Mouse (Mus musculus) CH12.LX (cell line): ENCODE results near the gene Rora. TPM values are rescaled to one million over a fixed set of nuclear protein-coding genes. Genes with fewer than 3 reads are reported as not detected.

Experiments used
- DNase-seq: peaks from one replicate; pipeline ENCODE4 v3.0.0-alpha.2; 2013; ENCODE audit errors: extremely low read depth
- H3K27ac ChIP-seq: 2 replicates; pipeline ENCODE4 v1.5.1; 2012; ENCODE audit warnings: low read depth, mild to moderate bottlenecking, control low read depth, moderate library complexity; ENCODE audit not compliant: insufficient read depth
- H3K27me3 ChIP-seq: replicated peaks from 2 replicates; pipeline ENCODE3; 2012; ENCODE audit warnings: inconsistent platforms
- H3K36me3 ChIP-seq, 2 experiments: replicated peaks in 1 of 2; 2 replicates each; pipeline versions ENCODE3 to v1.6.1; 2012; ENCODE audit warnings: inconsistent platforms in 1 of 2, low read length in 1 of 2, mild to moderate bottlenecking in 1 of 2, mixed read lengths in 1 of 2, moderate library complexity in 1 of 2; ENCODE audit not compliant: control insufficient read depth in 1 of 2, insufficient read depth in 1 of 2
- H3K4me1 ChIP-seq, 2 experiments: 2 replicates each; pipeline ENCODE4 v1.6.1; 2012; ENCODE audit warnings: inconsistent platforms in 1 of 2, moderate library complexity in 1 of 2; ENCODE audit not compliant: insufficient read depth in 2 of 2, control insufficient read depth in 1 of 2
- H3K4me2 ChIP-seq: 2 replicates; pipeline ENCODE4 v1.6.1; 2012; ENCODE audit warnings: low read depth, mild to moderate bottlenecking, control low read depth; ENCODE audit not compliant: poor library complexity, insufficient read depth, severe bottlenecking
- H3K4me3 ChIP-seq, 3 experiments: fragments of 150-350 bp in 1 of 3; sonication (generic) in 1 of 3; replicated peaks in 1 of 3; 2 replicates each; pipeline versions ENCODE3 to v1.5.1; 2011 to 2012; ENCODE audit warnings: low read depth in 2 of 3, low read length in 2 of 3, mild to moderate bottlenecking in 2 of 3, moderate library complexity in 2 of 3, control low read depth in 1 of 3, improper control_type of control experiment in 1 of 3, inconsistent platforms in 1 of 3, mixed read lengths in 1 of 3; ENCODE audit not compliant: poor library complexity in 1 of 3
- H3K79me2 ChIP-seq: replicated peaks from 2 replicates; pipeline ENCODE4 v1.6.1; 2012; ENCODE audit warnings: mild to moderate bottlenecking, moderate library complexity; ENCODE audit not compliant: control insufficient read depth, poor library complexity, insufficient read depth, severe bottlenecking; ENCODE audit errors: extremely low read depth
- H3K9ac ChIP-seq: 2 replicates; pipeline ENCODE4 v1.6.1; 2012; ENCODE audit warnings: low read depth, mild to moderate bottlenecking, control low read depth, moderate library complexity; ENCODE audit not compliant: insufficient read depth
- H3K9me3 ChIP-seq: replicated peaks from 2 replicates; pipeline ENCODE3; 2012; ENCODE audit warnings: low read length, inconsistent platforms, mixed read lengths
- BHLHE40 ChIP-seq: IDR thresholded peaks from 2 replicates; pipeline ENCODE4 v1.6.1; 2011; ENCODE audit warnings: mild to moderate bottlenecking, low read depth, low read length, improper control_type of control experiment
- CHD2 ChIP-seq: IDR thresholded peaks from 2 replicates; pipeline ENCODE4 v1.6.1; 2011; ENCODE audit warnings: low read length, improper control_type of control experiment
- ELF1 ChIP-seq: IDR thresholded peaks from 2 replicates; pipeline ENCODE4 v1.6.1; 2014; ENCODE audit warnings: low read depth, mild to moderate bottlenecking, inconsistent platforms, low read length, improper control_type of control experiment
- GABPA ChIP-seq: IDR thresholded peaks from 2 replicates; pipeline ENCODE4 v1.6.1; 2012; ENCODE audit warnings: low read depth, low read length, improper control_type of control experiment, inconsistent platforms; ENCODE audit not compliant: insufficient replicate concordance
- KAT2A ChIP-seq: IDR thresholded peaks from 2 replicates; pipeline ENCODE4 v1.6.1; 2012; ENCODE audit warnings: low read length, improper control_type of control experiment, inconsistent platforms; ENCODE audit not compliant: insufficient replicate concordance
- MAX ChIP-seq: IDR thresholded peaks from 2 replicates; pipeline ENCODE4 v1.6.1; 2011; ENCODE audit warnings: low read length, improper control_type of control experiment
- MAZ ChIP-seq: IDR thresholded peaks from 2 replicates; pipeline ENCODE4 v1.6.1; 2012; ENCODE audit warnings: low read depth, mild to moderate bottlenecking, inconsistent platforms, low read length, improper control_type of control experiment, moderate library complexity
- MXI1 ChIP-seq: IDR thresholded peaks from 2 replicates; pipeline ENCODE4 v1.6.1; 2011; ENCODE audit warnings: mild to moderate bottlenecking, low read depth, low read length, improper control_type of control experiment
- NELFE ChIP-seq: IDR thresholded peaks from 2 replicates; pipeline ENCODE4 v1.6.1; 2011; ENCODE audit warnings: low read depth, low read length, improper control_type of control experiment
- NRF1 ChIP-seq: IDR thresholded peaks from 2 replicates; pipeline ENCODE4 v1.6.1; 2014; ENCODE audit warnings: low read depth, mild to moderate bottlenecking, inconsistent platforms, low read length, improper control_type of control experiment, moderate library complexity
- PAX5 ChIP-seq: IDR thresholded peaks from 2 replicates; pipeline ENCODE4 v1.6.1; 2012; ENCODE audit warnings: low read length, inconsistent platforms, mixed read lengths
- POLR2A ChIP-seq: IDR thresholded peaks from 2 replicates; pipeline ENCODE4 v1.6.1; 2011; ENCODE audit warnings: low read depth, mild to moderate bottlenecking, improper control_type of control experiment, low read length
- RAD21 ChIP-seq: IDR thresholded peaks from 2 replicates; pipeline ENCODE4 v1.6.1; 2011; ENCODE audit warnings: low read depth, mild to moderate bottlenecking, low read length, improper control_type of control experiment, moderate library complexity
- RCOR1 ChIP-seq: conservative IDR thresholded peaks from 2 replicates; pipeline ENCODE4 v1.6.1; 2012; ENCODE audit warnings: low read depth, mild to moderate bottlenecking, inconsistent platforms, low read length, improper control_type of control experiment
- TBP ChIP-seq: conservative IDR thresholded peaks from 2 replicates; pipeline ENCODE4 v1.6.1; 2011; ENCODE audit warnings: low read depth, low read length, improper control_type of control experiment
- TCF12 ChIP-seq: IDR thresholded peaks from 2 replicates; pipeline ENCODE4 v1.6.1; 2014; ENCODE audit warnings: low read depth, mild to moderate bottlenecking, inconsistent platforms, low read length, improper control_type of control experiment
- USF2 ChIP-seq: conservative IDR thresholded peaks from 2 replicates; pipeline ENCODE4 v1.6.1; 2011; ENCODE audit warnings: low read depth, low read length, improper control_type of control experiment
- ZC3H11A ChIP-seq: IDR thresholded peaks from 2 replicates; pipeline ENCODE4 v1.6.1; 2012; ENCODE audit warnings: low read depth, mild to moderate bottlenecking, inconsistent platforms, low read length, improper control_type of control experiment
- ZKSCAN1 ChIP-seq: IDR thresholded peaks from 2 replicates; pipeline ENCODE4 v1.6.1; 2012; ENCODE audit warnings: low read depth, inconsistent platforms, low read length, improper control_type of control experiment, borderline replicate concordance
- ZNF384 ChIP-seq: IDR thresholded peaks from 2 replicates; pipeline ENCODE4 v1.6.1; 2012; ENCODE audit warnings: low read depth, low read length, improper control_type of control experiment, inconsistent platforms
- dilution Hi-C: fragments of 300-500 bp; cut with MboI; formaldehyde crosslinking; loops from 2 replicates; pipeline ENCODE4 v1.14.3; 2020; ENCODE audit warnings: low sequenced_read_pairs; ENCODE audit not compliant: extremely low pct_unique_long_range_greater_than_20kb, extremely low pct_ligation_motif_present
- in situ Hi-C: fragments of 300-500 bp; cut with MboI; formaldehyde crosslinking; loops from 3 replicates; pipeline ENCODE4 v1.14.3; 2019; ENCODE audit warnings: low sequenced_read_pairs, low pct_ligation_motif_present, low pct_unique_long_range_greater_than_20kb, mixed read lengths
- polyA plus RNA-seq: library from polyadenylated mRNA; unstranded; fragments of >175 nt; gene quantifications from 2 replicates; pipeline ENCODE4 v1.2.1, GENCODE M21; 2012; ENCODE audit warnings: low read depth; ENCODE audit not compliant: insufficient read length
- total RNA-seq, 2 experiments: library from RNA; depleted of rRNA; stranded (reverse); fragments of 300-350 nt in 1 of 2; fragments of >200 nt in 1 of 2; gene quantifications; 2 replicates each; pipeline ENCODE4 v1.2.3; 2012 to 2014

The Rora gene
- total and polyA plus RNA-seq, 3 experiments, result 0.36 to 0.66 (median 0.64) TPM

- H3K79me2 ChIP-seq, result no peaks in the 10 kb centered on the region
- H3K9ac ChIP-seq, result no peak overlapping the region
- TF ChIP-seq MAX (no peak), ZNF384 (no peak), NRF1 (no peak), BHLHE40 (no peak), MAZ (no peak), POLR2A (no peak), RCOR1 (no peak), KAT2A (no peak)
- H3K4me2 ChIP-seq, result no peak overlapping the region
- H3K9me3 ChIP-seq, result no peaks in the 10 kb centered on the region
- in situ Hi-C loops, result loop anchor here (25.0 kb wide), 1 partner anchor 313 kb away; no protein-coding TSS in a partner anchor
- no peak overlapping the region for H3K27ac ChIP-seq
- H3K36me3 ChIP-seq, result no peaks in the 10 kb centered on the region
- H3K4me3 ChIP-seq, result no peak overlapping the region
- dilution Hi-C loops, result no loop called here
- no peaks in the 10 kb centered on the region for H3K27me3 ChIP-seq
- DNase-seq, result no peak
- no peaks in the 10 kb centered on the region for H3K4me1 ChIP-seq
Measured at GRCm38 (mm10) chr9:69274766-69275485, 621.3 kb downstream of the Rora start.

GRCm38 (mm10) chr9:69277256-69277655 lies 623.7 kb downstream of the Rora start:
- in situ Hi-C loops (loop anchor here (25.0 kb wide), 1 partner anchor 315 kb away; no protein-coding TSS in a partner anchor), dilution Hi-C loops (no loop called here)
- no peak overlapping the region for H3K4me3 ChIP-seq
- no peaks in the 10 kb centered on the region for H3K36me3 ChIP-seq
- H3K4me1 ChIP-seq, result no peaks in the 10 kb centered on the region
- H3K9me3 ChIP-seq, result no peaks in the 10 kb centered on the region
- no peak overlapping the region for H3K4me2 ChIP-seq
- TF ChIP-seq KAT2A (no peak), RAD21 (no peak), ELF1 (no peak), CHD2 (no peak), NRF1 (no peak), MXI1 (no peak), USF2 (no peak), TBP (no peak), NELFE (no peak), MAZ (no peak), TCF12 (no peak), BHLHE40 (no peak), GABPA (no peak), ZC3H11A (no peak), ZKSCAN1 (no peak), POLR2A (no peak), ZNF384 (no peak), PAX5 (no peak)
- H3K9ac ChIP-seq, result no peak overlapping the region
- no peak for DNase-seq
- no peaks in the 10 kb centered on the region for H3K79me2 ChIP-seq
- no peak overlapping the region for H3K27ac ChIP-seq
- no peaks in the 10 kb centered on the region for H3K27me3 ChIP-seq
